Mouse (Mus musculus) heart, embryonic 10.5 days (tissue): ENCODE measurements at regions not wholly inside any gene's neighbourhood (a gene's known extent, or its start where the extent isn't known, plus 50 kb on each side); places are given as distances from the start of the nearest gene placed in this dataset.
A peak's percentile ranks its signal among the peaks of the same experiment; 100 is the strongest.
"Not testable (repeated sequence)": the region's sequence is repeated elsewhere in the genome, so short reads cannot be mapped to it uniquely, and the experiment has no call there.

ENCODE experiments used
- DNase-seq: peaks from one replicate; pipeline ENCODE4 v3.0.0-alpha.2; 2017; ENCODE audit warnings: low spot score
- H3K27ac ChIP-seq: fragments of 300-500 bp; sonication (generic); 2 replicates; pipeline ENCODE4 v1.5.1; 2016; ENCODE audit warnings: mild to moderate bottlenecking
- H3K27me3 ChIP-seq: fragments of 300-500 bp; sonication (generic); 2 replicates; pipeline ENCODE4 v1.6.1; 2016; ENCODE audit warnings: mild to moderate bottlenecking; ENCODE audit not compliant: poor library complexity, insufficient read depth, severe bottlenecking
- H3K36me3 ChIP-seq: fragments of 300-500 bp; sonication (generic); 2 replicates; pipeline ENCODE4 v1.6.1; 2016; ENCODE audit warnings: mild to moderate bottlenecking, moderate library complexity
- H3K4me1 ChIP-seq: fragments of 300-500 bp; sonication (generic); 2 replicates; pipeline ENCODE4 v1.6.1; 2016; ENCODE audit warnings: mild to moderate bottlenecking
- H3K4me3 ChIP-seq: fragments of 300-500 bp; sonication (generic); 2 replicates; pipeline ENCODE4 v1.5.1; 2016; ENCODE audit warnings: mild to moderate bottlenecking, moderate library complexity
- H3K9me3 ChIP-seq: fragments of 300-500 bp; sonication (generic); 2 replicates; pipeline ENCODE4 v1.6.1; 2016; ENCODE audit warnings: mild to moderate bottlenecking, moderate library complexity
- WGBS: fragments of 180-500 bp; shearing (Covaris S2); methylation state at CpG from one replicate; pipeline ENCODE4 v1.1.7; 2016; 5-methylcytosine and 5-hydroxymethylcytosine counted together

GRCm38 (mm10) chr1:51583871-51584270 is 105.6 kb upstream of the Nabp1 start:
- H3K9me3 ChIP-seq = no peaks in the 10 kb centered on the region
- H3K4me1 ChIP-seq = peaks cover 8% of the 10 kb centered on the region; the same call in 1 of the 2 replicates
- WGBS = 61% methylated on average over 4 of the region's 4 CpGs
- no peak overlapping the region for H3K4me3 ChIP-seq
- DNase-seq = no peak
- no peaks in the 10 kb centered on the region for H3K27me3 ChIP-seq
- H3K27ac ChIP-seq = no peak overlapping the region
- no peaks in the 10 kb centered on the region for H3K36me3 ChIP-seq

- Histone ChIP-seq H3K27me3 (no peaks in the 10 kb centered on the region), H3K36me3 (no peaks in the 10 kb centered on the region), H3K27ac (no peak overlapping the region), H3K9me3 (no peaks in the 10 kb centered on the region), H3K4me3 (no peak overlapping the region), H3K4me1 (peaks cover 7% of the 10 kb centered on the region; the same call in 1 of the 2 replicates)
- 49% methylated on average over 7 of the region's 7 CpGs for WGBS
- no peak for DNase-seq
Measured at GRCm38 (mm10) chr1:51580074-51580473, 101.8 kb upstream of the Nabp1 start.

GRCm38 (mm10) chr1:51577701-51578100 is 99.5 kb upstream of the Nabp1 start:
- Histone ChIP-seq H3K27me3 (no peaks in the 10 kb centered on the region), H3K4me1 (no peaks in the 10 kb centered on the region), H3K9me3 (no peaks in the 10 kb centered on the region), H3K27ac (no peak overlapping the region), H3K36me3 (no peaks in the 10 kb centered on the region), H3K4me3 (no peak overlapping the region)
- WGBS = 92% methylated on average over 2 of the region's 2 CpGs
- no peak for DNase-seq

- Histone ChIP-seq H3K4me1 (0 out of 2 replicates have a peak, but pooled peaks cover under 1% of the 10 kb centered on the region), H3K27ac (no peak overlapping the region), H3K36me3 (no peaks in the 10 kb centered on the region), H3K27me3 (no peaks in the 10 kb centered on the region), H3K4me3 (no peak overlapping the region), H3K9me3 (no peaks in the 10 kb centered on the region)
- DNase-seq = no peak
- WGBS = 81% methylated on average over 8 of the region's 8 CpGs
Measured at GRCm38 (mm10) chr1:51572314-51573078, 94.3 kb upstream of the Nabp1 start.

- Histone ChIP-seq H3K4me3 (no peak overlapping the region), H3K27ac (no peak overlapping the region), H3K27me3 (no peaks in the 10 kb centered on the region), H3K36me3 (no peaks in the 10 kb centered on the region), H3K9me3 (no peaks in the 10 kb centered on the region), H3K4me1 (peaks cover 15% of the 10 kb centered on the region)
- no peak for DNase-seq
- WGBS = 95% methylated on average over 4 of the region's 4 CpGs
Measured at GRCm38 (mm10) chr1:51569625-51570024, 91.4 kb upstream of the Nabp1 start.

- Histone ChIP-seq H3K4me3 (no peak overlapping the region), H3K36me3 (no peaks in the 10 kb centered on the region), H3K9me3 (no peaks in the 10 kb centered on the region), H3K4me1 (peaks cover 15% of the 10 kb centered on the region), H3K27ac (peak overlapping the region; percentile 8; the same call in 1 of the 2 replicates), H3K27me3 (no peaks in the 10 kb centered on the region)
- WGBS = 21% methylated on average over 7 of the region's 7 CpGs
- no peak for DNase-seq
Measured at GRCm38 (mm10) chr1:51566170-51566649, 88.0 kb upstream of the Nabp1 start.

GRCm38 (mm10) chr1:51556616-51557015 is 78.4 kb upstream of the Nabp1 start:
- H3K27me3 ChIP-seq, H3K4me3 ChIP-seq, H3K36me3 ChIP-seq, H3K27ac ChIP-seq, H3K9me3 ChIP-seq, H3K4me1 ChIP-seq, DNase-seq: not testable (repeated sequence)
- WGBS = 94% methylated on average over 4 of the region's 4 CpGs

- Histone ChIP-seq H3K4me3 (no peak overlapping the region), H3K36me3 (no peaks in the 10 kb centered on the region), H3K27me3 (no peaks in the 10 kb centered on the region), H3K9me3 (no peaks in the 10 kb centered on the region), H3K27ac (no peak overlapping the region), H3K4me1 (no peaks in the 10 kb centered on the region)
- DNase-seq = no peak
- WGBS = 63% methylated on average over 6 of the region's 6 CpGs
Measured at GRCm38 (mm10) chr1:51553738-51554137, 75.5 kb upstream of the Nabp1 start.

- DNase-seq = no peak
- Histone ChIP-seq H3K27me3 (no peaks in the 10 kb centered on the region), H3K36me3 (no peaks in the 10 kb centered on the region), H3K4me3 (no peak overlapping the region), H3K27ac (no peak overlapping the region), H3K9me3 (no peaks in the 10 kb centered on the region), H3K4me1 (no peaks in the 10 kb centered on the region)
- 62% methylated on average over 5 of the region's 5 CpGs for WGBS
Measured at GRCm38 (mm10) chr1:51551624-51552023, 73.4 kb upstream of the Nabp1 start.

GRCm38 (mm10) chr1:51542801-51543200 is 64.6 kb upstream of the Nabp1 start:
- DNase-seq = no peak
- Histone ChIP-seq H3K27ac (no peak overlapping the region), H3K9me3 (no peaks in the 10 kb centered on the region), H3K27me3 (no peaks in the 10 kb centered on the region), H3K36me3 (no peaks in the 10 kb centered on the region), H3K4me3 (no peak overlapping the region), H3K4me1 (no peaks in the 10 kb centered on the region)
- 80% methylated on average over 5 of the region's 5 CpGs for WGBS

- Histone ChIP-seq H3K4me1 (no peaks in the 10 kb centered on the region), H3K27ac (no peak overlapping the region), H3K36me3 (no peaks in the 10 kb centered on the region), H3K27me3 (no peaks in the 10 kb centered on the region), H3K4me3 (no peak overlapping the region), H3K9me3 (no peaks in the 10 kb centered on the region)
- WGBS = 81% methylated on average over 4 of the region's 4 CpGs
- no peak for DNase-seq
Measured at GRCm38 (mm10) chr1:51539634-51540033, 61.4 kb upstream of the Nabp1 start.

GRCm38 (mm10) chr1:51538836-51539235 is 60.6 kb upstream of the Nabp1 start:
- Histone ChIP-seq H3K36me3 (no peaks in the 10 kb centered on the region), H3K27me3 (no peaks in the 10 kb centered on the region), H3K27ac (no peak overlapping the region), H3K9me3 (no peaks in the 10 kb centered on the region), H3K4me1 (no peaks in the 10 kb centered on the region), H3K4me3 (no peak overlapping the region)
- 76% methylated on average over 2 of the region's 2 CpGs for WGBS
- no peak for DNase-seq

GRCm38 (mm10) chr1:51537765-51538360 is 59.6 kb upstream of the Nabp1 start:
- Histone ChIP-seq H3K27ac (no peak overlapping the region), H3K4me3 (no peak overlapping the region), H3K27me3 (no peaks in the 10 kb centered on the region), H3K36me3 (no peaks in the 10 kb centered on the region), H3K9me3 (no peaks in the 10 kb centered on the region), H3K4me1 (no peaks in the 10 kb centered on the region)
- no peak for DNase-seq
- 93% methylated on average over 7 of the region's 7 CpGs for WGBS
